Mouse (Mus musculus) kidney, adult 2 months (tissue): ENCODE measurements around the gene Dnajc8. TPM values are rescaled to one million over a fixed set of nuclear protein-coding genes. Genes with fewer than 3 reads are reported as not detected.

Experiments
- DNase-seq: peaks from one replicate; pipeline ENCODE4 v3.0.0; 2021
- H3K27ac ChIP-seq: fragments of 200-500 bp; 2 replicates; pipeline ENCODE4 v1.5.1; 2012; ENCODE audit warnings: low read depth, low read length, control low read depth, inconsistent platforms; ENCODE audit not compliant: insufficient read depth
- H3K27me3 ChIP-seq: fragments of 200-500 bp; replicated peaks from 2 replicates; pipeline ENCODE4 v1.6.1; 2012; ENCODE audit warnings: mild to moderate bottlenecking, moderate library complexity, low read length, inconsistent platforms; ENCODE audit not compliant: control insufficient read depth, insufficient read depth
- H3K36me3 ChIP-seq: fragments of 200-500 bp; 2 replicates; pipeline ENCODE4 v1.6.1; 2012; ENCODE audit warnings: mild to moderate bottlenecking, moderate library complexity, low read length, inconsistent platforms; ENCODE audit not compliant: control insufficient read depth, insufficient read depth
- H3K4me1 ChIP-seq: fragments of 200-500 bp; 2 replicates; pipeline ENCODE4 v1.6.1; 2011; ENCODE audit warnings: low read length; ENCODE audit not compliant: control insufficient read depth, insufficient read depth
- H3K4me3 ChIP-seq: fragments of 200-500 bp; 2 replicates; pipeline ENCODE4 v1.5.1; 2011; ENCODE audit warnings: mild to moderate bottlenecking, low read depth, low read length, control low read depth; ENCODE audit not compliant: insufficient read depth
- CTCF ChIP-seq: fragments of 200-500 bp; conservative IDR thresholded peaks from 2 replicates; pipeline ENCODE4 v1.5.1; 2011; ENCODE audit warnings: low read depth, mild to moderate bottlenecking, control low read depth, low read length, moderate library complexity, mixed read lengths; ENCODE audit not compliant: insufficient read depth, insufficient read length
- POLR2A ChIP-seq: fragments of 200-500 bp; IDR thresholded peaks from one replicate; pipeline ENCODE4 v1.6.1; 2011; ENCODE audit warnings: low read depth, low read length, control low read depth
- WGBS: fragments of 180-500 bp; shearing (Covaris S2); methylation state at CpG from one replicate; pipeline ENCODE4 v1.1.7; 2018; 5-methylcytosine and 5-hydroxymethylcytosine counted together
- polyA plus RNA-seq: library from polyadenylated mRNA; depleted of rRNA; stranded (reverse); fragments of >200 nt; gene quantifications from 2 replicates; pipeline ENCODE4 v1.2.3, GENCODE M21; 2012

The Dnajc8 gene
- polyA plus RNA-seq, 1 experiment = 32.2 TPM

GRCm38 (mm10) chr4:132492178-132493060 lies 42.9 kb upstream of the Dnajc8 start:
- peak; percentile 63 for DNase-seq
- peak overlapping the region; percentile 70 for H3K27ac ChIP-seq
- no peaks in the 10 kb centered on the region for H3K27me3 ChIP-seq
- peaks cover 14% of the 10 kb centered on the region; the same call in 1 of the 2 replicates for H3K4me1 ChIP-seq
- H3K4me3 ChIP-seq = no peak overlapping the region
- 39% methylated on average over 10 of the region's 10 CpGs for WGBS
- H3K36me3 ChIP-seq = no peaks in the 10 kb centered on the region; the same call in 1 of the 2 replicates
- TF ChIP-seq CTCF (no peak), POLR2A (no peak)

DNA sequence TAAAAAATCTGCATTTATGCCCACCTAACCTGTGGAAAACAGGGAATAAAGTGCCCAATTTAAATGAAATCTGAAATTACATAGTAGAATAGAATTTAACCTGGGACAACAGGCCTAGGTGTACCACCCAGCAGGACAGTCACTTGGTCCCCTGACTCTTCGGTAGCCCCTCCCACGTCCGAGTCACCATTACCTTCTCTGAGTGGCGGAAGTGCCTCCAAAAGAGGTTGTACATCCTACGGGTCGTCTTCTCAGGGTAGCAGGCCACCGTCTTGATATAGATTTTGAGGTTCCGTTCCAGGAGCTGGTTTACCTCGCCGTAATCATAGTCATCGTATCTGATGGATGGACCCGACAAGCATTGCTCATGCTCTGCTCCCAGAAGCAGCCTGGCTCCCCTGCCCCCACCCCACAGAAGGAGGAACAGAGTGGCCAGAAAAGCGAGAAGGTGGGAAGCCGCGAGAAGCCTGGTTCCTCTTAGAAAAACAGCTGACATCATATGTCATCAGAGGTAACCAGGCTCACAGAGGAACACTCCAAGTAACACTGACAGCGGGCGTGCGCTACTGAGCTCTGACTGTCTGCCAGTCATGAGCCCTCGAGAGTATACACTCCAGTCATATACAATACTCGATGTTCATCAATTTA lies 41.0 kb upstream of the Dnajc8 start:
- DNase-seq = no peak
- peaks cover 5% of the 10 kb centered on the region; the same call in 1 of the 2 replicates for H3K4me1 ChIP-seq
- H3K36me3 ChIP-seq = peaks cover 5% of the 10 kb centered on the region
- no peak for TF ChIP-seq CTCF
- no peak for TF ChIP-seq POLR2A
- no peak overlapping the region for H3K4me3 ChIP-seq
- no peak overlapping the region for H3K27ac ChIP-seq
- WGBS = 85% methylated on average over 20 of the region's 20 CpGs
- H3K27me3 ChIP-seq = no peaks in the 10 kb centered on the region

DNA sequence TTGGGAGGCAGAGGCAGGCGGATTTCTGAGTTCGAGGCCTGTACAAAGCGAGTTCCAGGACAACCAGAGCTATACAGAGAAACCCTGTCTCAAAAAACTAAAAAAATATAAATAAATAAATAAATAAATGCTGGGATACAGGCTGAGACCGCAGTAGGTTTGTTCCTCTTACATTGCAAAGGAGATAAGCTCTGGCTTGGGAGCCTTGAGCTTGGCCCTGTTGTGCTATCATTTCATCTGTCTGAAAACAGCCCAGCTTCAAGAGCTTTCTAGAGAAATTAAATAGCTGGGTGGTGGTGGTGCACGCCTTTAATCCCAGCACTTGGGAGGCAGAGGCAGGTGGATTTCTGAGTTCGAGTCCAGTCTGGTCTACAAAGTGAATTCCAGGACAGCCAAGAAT lies 33.7 kb upstream of the Dnajc8 start:
- DNase-seq = no peak
- no peaks in the 10 kb centered on the region for H3K27me3 ChIP-seq
- 96% methylated on average over 6 of the region's 6 CpGs for WGBS
- H3K27ac ChIP-seq = no peak overlapping the region
- H3K4me1 ChIP-seq = peaks cover 7% of the 10 kb centered on the region; the same call in 1 of the 2 replicates
- TF ChIP-seq POLR2A (no peak), CTCF (no peak)
- no peak overlapping the region for H3K4me3 ChIP-seq
- peaks cover 5% of the 10 kb centered on the region; the same call in 1 of the 2 replicates for H3K36me3 ChIP-seq

GRCm38 (mm10) chr4:132503344-132503743 lies 32.0 kb upstream of the Dnajc8 start:
- Histone ChIP-seq H3K27ac (peak overlapping the region; percentile 20; the same call in 1 of the 2 replicates), H3K27me3 (no peaks in the 10 kb centered on the region), H3K4me3 (no peak overlapping the region), H3K4me1 (peaks cover 13% of the 10 kb centered on the region; the same call in 1 of the 2 replicates), H3K36me3 (peaks cover 5% of the 10 kb centered on the region; the same call in 1 of the 2 replicates)
- DNase-seq = no peak
- TF ChIP-seq CTCF (no peak), POLR2A (no peak)
- WGBS = 69% methylated on average over 11 of the region's 11 CpGs

DNA sequence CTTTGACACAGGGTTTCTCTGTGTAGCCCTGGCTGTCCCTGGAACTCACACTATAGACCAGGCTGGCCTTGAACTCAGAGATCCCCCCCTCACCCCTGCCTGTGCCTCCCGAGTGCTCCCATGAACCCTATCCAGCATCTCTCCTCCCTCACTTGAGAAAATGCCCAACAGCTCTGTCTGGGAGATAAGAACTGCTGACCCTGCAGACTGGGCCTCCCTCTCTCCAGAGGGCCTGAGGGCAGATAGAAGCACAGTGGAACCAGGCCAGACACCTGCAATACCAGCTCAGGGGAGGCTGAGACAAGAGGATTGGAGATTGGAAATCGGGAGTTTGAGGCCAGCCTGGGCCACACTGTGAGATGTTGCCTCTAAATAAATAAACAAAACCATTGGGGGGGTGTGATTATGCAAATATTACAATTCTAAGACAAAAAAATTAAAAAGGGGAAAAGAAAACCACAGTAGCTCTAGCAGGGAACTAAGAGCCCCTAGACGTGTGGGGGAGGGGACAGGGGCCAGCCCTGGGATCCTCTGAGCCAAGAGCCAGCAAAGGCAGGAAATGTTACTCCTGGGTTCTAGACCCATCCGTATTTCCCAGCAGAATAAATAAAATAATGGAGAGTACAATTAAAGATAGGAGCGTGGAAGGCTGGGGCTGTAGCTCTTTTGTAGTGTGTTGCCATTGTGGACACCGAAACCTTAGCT lies 30.2 kb upstream of the Dnajc8 start:
- peak; percentile 55 for DNase-seq
- no peak overlapping the region for H3K4me3 ChIP-seq
- H3K27me3 ChIP-seq = no peaks in the 10 kb centered on the region
- H3K4me1 ChIP-seq = peaks cover 20% of the 10 kb centered on the region; the same call in 1 of the 2 replicates
- WGBS = 63% methylated on average over 6 of the region's 6 CpGs
- H3K36me3 ChIP-seq = no peaks in the 10 kb centered on the region
- no peak overlapping the region for H3K27ac ChIP-seq
- TF ChIP-seq POLR2A = no peak
- no peak for TF ChIP-seq CTCF

GRCm38 (mm10) chr4:132505800-132506199 lies 29.6 kb upstream of the Dnajc8 start:
- no peaks in the 10 kb centered on the region for H3K27me3 ChIP-seq
- H3K4me1 ChIP-seq = peaks cover 20% of the 10 kb centered on the region; the same call in 1 of the 2 replicates
- DNase-seq = no peak
- no peaks in the 10 kb centered on the region for H3K36me3 ChIP-seq
- whole genome bisulfite sequencing = 78% methylated on average over 10 of the region's 10 CpGs
- no peak overlapping the region for H3K4me3 ChIP-seq
- no peak overlapping the region for H3K27ac ChIP-seq
- no peak for TF ChIP-seq CTCF
- TF ChIP-seq POLR2A = no peak

- H3K27ac ChIP-seq = no peak overlapping the region
- H3K4me3 ChIP-seq = no peak overlapping the region
- no peaks in the 10 kb centered on the region for H3K36me3 ChIP-seq
- peaks cover 20% of the 10 kb centered on the region; the same call in 1 of the 2 replicates for H3K4me1 ChIP-seq
- no peak for DNase-seq
- TF ChIP-seq POLR2A (no peak), CTCF (no peak)
- no peaks in the 10 kb centered on the region for H3K27me3 ChIP-seq
- 88% methylated on average over 6 of the region's 6 CpGs for WGBS
Observed at GRCm38 (mm10) chr4:132506250-132506649, 29.1 kb upstream of the Dnajc8 start.
